Mouse (Mus musculus) common myeloid progenitor, adult 5-6 weeks (primary cell): ENCODE measurements at regions not wholly inside any gene's neighbourhood (a gene's known extent, or its start where the extent isn't known, plus 50 kb on each side); places are given as distances from the start of the nearest gene placed in this dataset.

Source experiments
- ATAC-seq: replicated peaks from 2 replicates; pipeline ENCODE4 v1.8.0; 2016; ENCODE audit warnings: low read depth, mild to moderate bottlenecking, moderate TSS enrichment, inconsistent platforms; ENCODE audit not compliant: poor library complexity, severe bottlenecking

- no peak for ATAC-seq
Observed at GRCm38 (mm10) chr6:127251671-127251985, 99.6 kb upstream of the Ccnd2 start.

- ATAC-seq = no peak
Observed at GRCm38 (mm10) chr6:127252000-127252721, 100.2 kb upstream of the Ccnd2 start.

DNA sequence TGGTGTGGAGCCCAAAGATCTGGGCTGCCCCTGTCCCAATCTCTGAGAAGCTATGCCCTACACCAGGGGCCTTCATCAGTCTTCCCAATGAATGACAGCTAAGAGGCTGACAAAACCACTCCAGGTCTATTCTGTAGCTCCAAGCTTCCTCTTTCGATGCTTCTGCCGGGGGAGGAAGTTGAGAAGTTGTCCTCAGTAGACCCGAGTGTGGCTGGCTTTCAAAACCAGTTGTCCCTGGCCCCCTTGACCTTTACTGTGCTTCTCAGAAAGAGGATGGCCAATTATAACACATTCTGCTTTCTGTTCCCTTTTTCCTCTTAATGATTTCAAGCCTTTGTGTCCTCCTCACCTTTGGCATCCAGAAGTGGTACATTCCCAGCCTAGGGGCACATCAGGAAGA lies 101.9 kb upstream of the Ccnd2 start:
- peak; percentile 93 for ATAC-seq

DNA sequence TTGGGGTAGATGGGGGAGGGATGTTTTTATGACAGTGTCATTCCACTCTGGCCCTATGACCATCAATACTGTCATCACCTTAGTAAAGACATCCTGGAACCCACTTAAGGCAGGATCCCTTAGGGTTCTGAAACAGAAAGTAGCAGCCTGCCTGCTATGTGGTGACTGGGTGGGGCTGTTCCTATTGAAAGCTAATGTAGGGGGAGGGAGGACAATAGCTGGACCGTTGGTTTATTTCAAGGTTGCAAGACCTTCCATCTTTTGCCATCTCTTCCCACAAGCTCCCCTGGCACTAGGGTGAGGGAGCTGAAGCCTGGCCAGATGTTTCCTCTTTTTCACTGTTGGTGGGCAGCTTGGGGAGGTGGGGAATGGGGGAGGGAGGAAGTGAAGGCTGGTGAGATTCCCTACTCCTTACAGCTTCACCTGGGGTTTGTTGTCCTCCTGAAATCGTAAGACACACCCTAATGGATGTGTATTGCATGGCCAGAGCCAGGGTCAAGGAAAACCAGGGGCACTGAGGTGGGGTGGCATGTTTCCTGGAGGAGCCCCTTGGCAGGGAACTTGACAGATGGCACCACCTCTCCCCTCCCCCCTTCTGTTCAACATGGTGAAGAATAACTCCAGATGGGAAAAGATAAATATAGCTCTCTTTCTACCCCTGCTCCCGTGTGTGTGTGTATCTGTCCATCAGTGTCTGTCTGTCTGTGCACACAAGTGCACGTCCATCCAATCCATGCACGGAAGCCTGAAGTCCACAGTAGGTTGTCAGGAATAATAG lies 112.1 kb upstream of the Ccnd2 start:
- peak; percentile 64 for ATAC-seq

DNA sequence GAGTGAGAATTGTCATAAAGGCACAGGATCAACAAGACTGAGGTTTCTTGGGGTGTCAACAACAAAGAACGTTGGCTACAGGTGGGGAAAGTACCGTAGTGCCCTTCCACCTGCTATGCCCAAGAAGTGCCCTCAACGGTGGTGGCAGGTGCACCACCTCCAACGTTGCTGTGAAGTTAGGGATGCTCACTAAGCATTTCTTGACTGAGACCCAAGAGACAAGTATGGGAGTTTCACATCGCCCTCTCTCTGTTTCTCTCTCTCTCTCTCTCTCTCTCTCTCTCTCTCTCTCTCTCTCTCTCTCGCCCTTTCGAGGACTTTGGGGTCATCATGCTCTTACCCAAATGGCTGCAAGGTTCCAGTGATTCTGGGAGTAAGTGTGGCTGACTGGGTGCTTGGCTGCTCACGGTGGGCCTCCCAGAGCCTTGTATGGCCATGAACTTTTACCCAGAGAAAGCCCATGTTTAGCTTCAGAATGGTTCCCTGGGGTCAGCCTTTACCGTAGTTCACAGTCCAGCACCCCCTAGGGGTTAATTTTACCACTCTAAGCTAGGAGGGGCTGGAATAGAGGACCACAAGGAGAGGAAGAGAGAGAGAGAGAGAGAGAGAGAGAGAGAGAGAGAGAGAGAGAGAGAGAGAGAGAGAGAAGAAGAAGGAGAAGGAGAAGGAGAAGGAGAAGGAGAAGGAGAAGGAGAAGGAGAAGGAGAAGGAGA lies 113.2 kb upstream of the Ccnd2 start:
- ATAC-seq = 0 out of 2 replicates have a peak, but pooled peaks have one; percentile 13

GRCm38 (mm10) chr6:127265901-127266812 lies 114.2 kb upstream of the Ccnd2 start:
- ATAC-seq = peak; percentile 55

GRCm38 (mm10) chr6:127266813-127267165 lies 114.8 kb upstream of the Ccnd2 start:
- 0 out of 2 replicates have a peak, but pooled peaks have one; percentile 1 for ATAC-seq

DNA sequence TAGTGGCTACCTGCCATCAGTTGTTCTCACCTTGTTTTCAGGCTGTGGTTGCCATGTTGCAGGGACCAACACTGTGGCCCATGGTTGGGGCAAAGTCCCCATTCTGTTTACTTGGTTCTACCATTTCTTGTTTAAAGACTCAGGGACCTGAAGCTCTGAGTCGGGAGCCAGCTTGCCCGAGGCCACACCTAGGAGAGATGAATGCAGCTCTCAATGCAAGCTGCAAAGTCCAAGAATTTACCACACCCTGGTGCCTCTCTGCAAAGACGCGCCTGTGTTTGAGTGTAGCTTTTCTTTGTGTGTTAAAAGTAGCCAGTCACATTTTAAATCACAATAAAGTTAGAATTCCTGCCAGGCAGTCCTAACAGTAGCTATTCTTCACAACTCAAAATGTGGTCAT lies 117.0 kb upstream of the Ccnd2 start:
- no peak for ATAC-seq

GRCm38 (mm10) chr6:127269525-127270044 lies 117.6 kb upstream of the Ccnd2 start:
- ATAC-seq = no peak

DNA sequence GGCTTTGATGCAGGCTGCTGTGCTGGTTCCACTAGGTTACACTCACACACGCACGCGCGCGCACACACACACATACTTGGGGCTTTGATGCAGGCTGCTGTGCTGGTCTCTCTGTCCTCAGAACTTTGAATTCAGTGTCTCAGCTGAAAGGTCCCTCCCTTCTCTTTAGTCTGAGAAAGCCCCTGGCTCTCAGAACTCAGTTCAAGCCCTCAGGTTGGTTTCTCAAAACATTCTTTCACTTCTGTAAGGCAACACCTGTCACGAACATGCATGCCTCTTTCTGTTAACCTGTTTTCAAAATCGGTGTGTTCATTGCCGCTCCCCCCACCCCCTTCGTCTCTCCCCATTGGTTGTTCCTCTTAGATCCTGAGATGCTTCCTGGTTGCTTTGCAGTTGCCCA lies 118.8 kb upstream of the Ccnd2 start:
- ATAC-seq = no peak

- ATAC-seq = no peak
Observed at GRCm38 (mm10) chr6:127271418-127271817, 119.4 kb upstream of the Ccnd2 start.

DNA sequence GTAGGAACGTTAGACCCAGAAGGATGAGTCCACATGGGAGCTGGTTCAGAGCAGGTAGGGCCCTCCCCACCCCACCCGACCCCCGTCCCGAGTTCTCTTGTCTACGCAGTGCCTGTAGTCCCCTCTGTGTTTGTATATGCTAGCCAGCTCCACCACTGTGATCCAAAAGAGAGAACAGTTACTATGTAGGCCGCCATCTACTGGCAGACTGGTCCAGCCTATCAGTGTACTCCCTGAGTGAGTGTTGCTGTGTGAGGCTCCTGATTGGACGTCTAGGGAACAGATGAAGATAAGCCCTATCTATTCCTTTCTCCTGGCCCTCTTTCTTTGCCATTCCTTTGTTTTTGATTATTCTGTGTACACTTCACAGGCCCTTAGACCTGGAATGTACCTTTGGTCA lies 120.6 kb upstream of the Ccnd2 start:
- peak; percentile 92 for ATAC-seq

DNA sequence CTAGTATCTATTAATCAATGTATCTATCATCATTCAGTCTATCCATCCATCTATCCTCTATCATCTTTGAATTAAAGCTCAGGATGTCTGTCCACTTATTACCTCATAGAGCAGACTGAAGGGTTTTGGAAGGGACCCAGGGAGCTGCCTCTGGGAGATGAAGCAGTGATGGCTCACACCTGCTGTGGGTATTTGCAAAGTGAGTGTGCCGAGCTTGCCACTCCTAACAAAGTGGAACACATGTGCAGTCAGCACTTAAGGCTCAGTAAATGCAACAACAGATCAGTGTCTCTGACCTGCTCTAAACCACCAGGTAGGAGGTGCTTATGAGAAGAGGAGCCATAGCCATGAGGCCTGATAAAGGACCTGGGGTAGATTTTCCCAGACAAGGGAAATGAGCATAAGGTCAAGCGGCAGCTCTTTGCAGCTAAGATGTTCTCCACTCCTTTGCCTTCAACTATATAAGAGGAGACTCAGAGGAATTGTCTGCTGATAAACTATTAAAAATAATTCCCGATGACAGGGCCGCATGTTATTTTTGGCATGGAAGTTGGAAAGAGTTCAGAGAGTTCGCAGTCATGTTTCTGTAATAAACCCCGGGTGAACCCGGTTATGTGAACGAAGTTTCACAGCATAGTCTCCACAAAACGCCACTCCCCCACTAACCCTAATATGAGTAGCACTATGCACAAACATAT lies 122.9 kb upstream of the Ccnd2 start:
- no peak for ATAC-seq

DNA sequence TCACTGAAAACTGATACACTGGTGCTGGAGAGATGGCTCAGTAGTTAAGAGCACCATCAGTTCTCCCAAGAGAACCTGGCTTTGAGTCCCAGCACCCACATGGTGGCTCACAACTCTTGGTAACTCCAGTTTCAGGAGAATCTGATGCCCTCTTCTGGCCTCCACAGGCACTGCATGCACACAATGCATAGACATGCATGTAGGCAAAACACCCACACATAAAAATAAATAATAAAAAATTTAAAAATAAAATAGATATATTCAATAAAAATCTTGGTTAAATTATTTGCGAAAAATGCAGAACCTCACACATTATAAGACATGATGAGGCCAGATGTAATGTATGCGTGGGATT lies 123.4 kb upstream of the Ccnd2 start:
- no peak for ATAC-seq

- ATAC-seq = no peak
Observed at GRCm38 (mm10) chr6:127276362-127276761, 124.4 kb upstream of the Ccnd2 start.

GRCm38 (mm10) chr6:127278402-127278801 lies 126.4 kb upstream of the Ccnd2 start:
- no peak for ATAC-seq

DNA sequence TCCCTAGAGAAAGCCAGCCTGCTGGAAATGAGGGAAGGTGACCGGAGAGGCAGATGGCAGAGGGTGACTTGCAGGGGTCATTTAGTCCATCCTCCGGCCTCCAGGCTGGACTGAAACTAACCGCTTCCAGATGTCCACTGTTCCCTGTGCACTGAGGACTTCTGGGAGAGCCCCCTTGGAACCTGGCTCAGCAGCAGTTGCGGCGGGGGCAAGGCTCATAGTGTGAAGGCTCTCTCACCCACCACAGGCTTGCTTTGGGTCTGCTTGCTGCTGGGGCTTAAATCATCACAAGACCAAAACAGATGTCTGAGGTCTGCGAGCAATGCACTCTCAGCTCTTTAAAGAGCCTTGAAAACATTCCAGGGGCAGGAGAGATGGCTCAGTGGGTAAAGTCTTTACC lies 132.2 kb upstream of the Ccnd2 start:
- no peak for ATAC-seq

DNA sequence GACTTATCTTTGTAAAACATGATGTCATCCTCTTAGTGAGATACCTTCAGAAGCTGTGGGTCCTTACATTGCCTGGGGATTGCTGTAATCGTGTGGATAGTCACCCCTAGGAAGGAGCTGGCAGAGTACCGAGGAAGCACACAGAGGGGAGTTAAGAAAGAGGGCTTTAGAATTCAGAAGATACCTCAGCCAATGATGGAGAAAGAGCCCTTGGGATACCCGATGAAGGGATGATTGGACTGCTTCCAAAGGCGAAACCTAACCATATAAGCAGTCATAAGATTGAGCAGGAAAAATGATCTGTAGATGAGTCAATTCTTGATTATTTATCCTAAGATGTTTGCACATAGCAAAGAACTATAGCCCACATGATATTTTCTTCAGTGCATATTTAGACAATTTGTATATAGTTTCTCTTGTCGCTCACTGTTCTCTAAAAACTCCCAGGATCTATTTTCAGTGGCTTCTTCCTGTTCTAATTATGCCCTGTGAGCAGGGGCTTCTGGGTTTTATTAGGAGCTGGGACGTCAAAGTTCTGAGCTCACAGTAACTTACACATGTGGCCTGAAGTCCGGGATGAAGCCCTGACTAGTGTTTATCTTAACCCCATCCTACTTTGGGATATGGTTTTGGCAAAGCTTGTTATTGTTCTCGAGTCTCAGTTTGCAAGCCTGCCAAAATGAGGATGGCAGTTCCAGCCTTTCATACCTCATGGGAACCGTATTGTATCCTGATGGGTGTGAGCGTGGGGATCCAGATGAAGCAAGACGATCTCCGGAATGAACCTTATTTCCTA lies 134.9 kb upstream of the Ccnd2 start:
- ATAC-seq = no peak

DNA sequence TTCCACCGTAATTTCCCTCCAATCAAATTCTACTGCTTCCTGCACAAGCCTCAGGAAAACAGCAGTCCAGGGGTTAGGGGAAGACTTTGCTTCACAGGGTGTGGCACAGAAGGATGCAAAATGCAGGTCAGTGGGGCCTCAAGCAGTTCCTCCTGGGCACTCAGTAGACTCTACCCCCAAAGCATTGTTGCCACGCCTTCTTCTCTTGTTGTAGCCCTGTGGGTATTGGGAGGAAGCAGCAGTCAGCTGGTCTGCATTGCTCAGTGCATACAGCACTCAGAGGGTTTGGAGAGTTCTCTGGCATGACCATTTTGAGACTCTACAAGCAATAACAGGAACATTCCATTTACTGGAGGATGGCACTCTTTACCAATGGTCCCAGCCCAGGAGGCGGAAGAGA lies 137.0 kb upstream of the Ccnd2 start:
- peak; percentile 92 for ATAC-seq
